Mouse (Mus musculus) stomach, postnatal 0 days (tissue): Measurements from ENCODE around the gene Copz1. TPM values are rescaled to one million over a fixed set of nuclear protein-coding genes. Genes with fewer than 3 reads are reported as not detected.

Source experiments
- ATAC-seq: fragments of 200-750 bp; cut with Nextera tagmentation; 2 replicates; pipeline ENCODE4 v1.8.0; 2017; ENCODE audit not compliant: low FRiP score, low TSS enrichment
- DNase-seq: peaks from one replicate; pipeline ENCODE4 v3.0.0-alpha.2; 2016; ENCODE audit warnings: low spot score
- H3K27ac ChIP-seq: fragments of 300-500 bp; sonication (generic); replicated peaks from 2 replicates; pipeline ENCODE4 v1.5.1; 2014; ENCODE audit warnings: mild to moderate bottlenecking, control low read depth
- H3K27me3 ChIP-seq: fragments of 300-500 bp; sonication (generic); 2 replicates; pipeline ENCODE4 v1.6.1; 2014; ENCODE audit warnings: low read length; ENCODE audit not compliant: control insufficient read depth, insufficient read depth
- H3K36me3 ChIP-seq: fragments of 300-500 bp; sonication (generic); 2 replicates; pipeline ENCODE4 v1.6.1; 2014; ENCODE audit warnings: low read length, mixed read lengths; ENCODE audit not compliant: control insufficient read depth, insufficient read depth
- H3K4me1 ChIP-seq: fragments of 300-500 bp; sonication (generic); replicated peaks from 2 replicates; pipeline ENCODE4 v1.6.1; 2014; ENCODE audit warnings: antibody characterized with exemption; ENCODE audit not compliant: control insufficient read depth, insufficient read depth
- H3K4me2 ChIP-seq: fragments of 300-500 bp; sonication (generic); replicated peaks from 2 replicates; pipeline ENCODE4 v1.6.1; 2014; ENCODE audit warnings: low read depth, mild to moderate bottlenecking, control low read depth, moderate library complexity
- H3K4me3 ChIP-seq: fragments of 300-500 bp; sonication (generic); 2 replicates; pipeline ENCODE4 v1.5.1; 2014; ENCODE audit warnings: low read depth, low read length, control low read depth
- H3K9ac ChIP-seq: fragments of 300-500 bp; sonication (generic); 2 replicates; pipeline ENCODE4 v1.6.1; 2014; ENCODE audit warnings: mild to moderate bottlenecking, low read length, control low read depth, mixed read lengths
- H3K9me3 ChIP-seq: fragments of 300-500 bp; sonication (generic); 2 replicates; pipeline ENCODE4 v1.6.1; 2016; ENCODE audit warnings: low read length; ENCODE audit not compliant: control insufficient read depth
- CTCF ChIP-seq: IDR thresholded peaks from 2 replicates; pipeline ENCODE4 v1.5.1; 2016; ENCODE audit warnings: antibody characterized with exemption, low read depth, mild to moderate bottlenecking, moderate library complexity
- EP300 ChIP-seq: optimal IDR thresholded peaks from 2 replicates; pipeline ENCODE3; 2016; ENCODE audit warnings: antibody characterized with exemption
- WGBS: fragments of 180-500 bp; shearing (Covaris S2); extraction: QIAGEN DNeasy Blood & Tissue Kit; methylation state at CpG from one replicate; pipeline ENCODE4 v1.1.7; 2014; 5-methylcytosine and 5-hydroxymethylcytosine counted together
- polyA plus RNA-seq: library from polyadenylated mRNA; unstranded; fragments of >200 nt; fragmentation: Nextera tagmentation; extraction: Ambion mirVana; gene quantifications from 2 replicates; pipeline ENCODE4 v1.2.1, GENCODE M21; 2015

Copz1 gene
- polyA plus RNA-seq, 1 experiment from 2014 or later, result 159 TPM

- ATAC-seq (no peak; the same call in 1 of the 2 replicates), DNase-seq (no peak)
- no peak overlapping the region for H3K4me3 ChIP-seq
- H3K27me3 ChIP-seq, result no peaks in the 10 kb centered on the region
- no peaks in the 10 kb centered on the region for H3K36me3 ChIP-seq
- H3K4me1 ChIP-seq, result peaks cover 3% of the 10 kb centered on the region; the same call in 1 of the 2 replicates
- 0 out of 2 replicates have a peak overlapping the region, but pooled peaks have one; percentile 27 for H3K9ac ChIP-seq
- no peak overlapping the region for H3K4me2 ChIP-seq
- WGBS, result 23% methylated on average over 2 of the region's 2 CpGs
- no peak overlapping the region for H3K27ac ChIP-seq
- no peaks in the 10 kb centered on the region for H3K9me3 ChIP-seq
- TF ChIP-seq CTCF, result no peak
- no peak for TF ChIP-seq EP300
These were observed 61.7 kb downstream of the Copz1 start for GRCm38 (mm10) chr15:103334194-103334593.

- H3K27me3 ChIP-seq, result no peaks in the 10 kb centered on the region
- H3K4me2 ChIP-seq, result no peak overlapping the region
- no peaks in the 10 kb centered on the region for H3K9me3 ChIP-seq
- DNase-seq, result no peak
- H3K36me3 ChIP-seq, result no peaks in the 10 kb centered on the region
- H3K27ac ChIP-seq, result no peak overlapping the region
- peaks cover 3% of the 10 kb centered on the region; the same call in 1 of the 2 replicates for H3K4me1 ChIP-seq
- H3K4me3 ChIP-seq, result no peak overlapping the region
- no peak overlapping the region for H3K9ac ChIP-seq
- 68% methylated on average over 3 of the region's 3 CpGs for WGBS
- TF ChIP-seq EP300, result no peak
- no peak for TF ChIP-seq CTCF
- ATAC-seq, result no peak
These were observed 62.5 kb downstream of the Copz1 start for GRCm38 (mm10) chr15:103335040-103335439.

GRCm38 (mm10) chr15:103335488-103336235 is 63.1 kb downstream of the Copz1 start:
- no peak overlapping the region for H3K4me3 ChIP-seq
- H3K27me3 ChIP-seq, result no peaks in the 10 kb centered on the region
- no peaks in the 10 kb centered on the region for H3K36me3 ChIP-seq
- peaks cover 3% of the 10 kb centered on the region; the same call in 1 of the 2 replicates for H3K4me1 ChIP-seq
- no peaks in the 10 kb centered on the region for H3K9me3 ChIP-seq
- DNase-seq, result no peak
- no peak overlapping the region for H3K9ac ChIP-seq
- WGBS, result 43% methylated on average over 7 of the region's 7 CpGs
- no peak for ATAC-seq
- no peak overlapping the region for H3K4me2 ChIP-seq
- H3K27ac ChIP-seq, result no peak overlapping the region
- TF ChIP-seq EP300, result no peak

- no peaks in the 10 kb centered on the region for H3K27me3 ChIP-seq
- peaks cover 3% of the 10 kb centered on the region; the same call in 1 of the 2 replicates for H3K4me1 ChIP-seq
- TF ChIP-seq CTCF (no peak), EP300 (no peak)
- H3K9ac ChIP-seq, result no peak overlapping the region
- no peaks in the 10 kb centered on the region for H3K9me3 ChIP-seq
- DNase-seq, result no peak
- no peak overlapping the region for H3K27ac ChIP-seq
- no peak overlapping the region; the same call in 1 of the 2 replicates for H3K4me2 ChIP-seq
- no peak overlapping the region for H3K4me3 ChIP-seq
- H3K36me3 ChIP-seq, result no peaks in the 10 kb centered on the region
- ATAC-seq, result no peak
- 27% methylated on average over 11 of the region's 11 CpGs for WGBS
These were observed 64.6 kb downstream of the Copz1 start for GRCm38 (mm10) chr15:103336996-103337667.

- H3K9me3 ChIP-seq, result no peaks in the 10 kb centered on the region
- no peak for DNase-seq
- no peaks in the 10 kb centered on the region for H3K36me3 ChIP-seq
- peak overlapping the region; percentile 62 for H3K4me2 ChIP-seq
- H3K9ac ChIP-seq, result no peak overlapping the region
- no peak for TF ChIP-seq CTCF
- TF ChIP-seq EP300, result no peak
- no peaks in the 10 kb centered on the region for H3K27me3 ChIP-seq
- no peak for ATAC-seq
- H3K4me3 ChIP-seq, result peak overlapping the region; percentile 48
- H3K27ac ChIP-seq, result no peak overlapping the region
- WGBS, result 51% methylated on average over 4 of the region's 4 CpGs
- H3K4me1 ChIP-seq, result peaks cover 3% of the 10 kb centered on the region; the same call in 1 of the 2 replicates
These were observed 66.3 kb downstream of the Copz1 start for GRCm38 (mm10) chr15:103338829-103339165.
